Comparison of ENCODE assay signal across 8 mouse cellular contexts in genomic region chr5:140750925-140751324, GRCm38 (mm10). TPM values are rescaled to one million over a fixed set of nuclear protein-coding genes. Genes with fewer than 3 reads are reported as not detected.
DNase-seq lines count a peak whose midpoint lies in the region; ATAC-seq and TF ChIP-seq lines count a peak whose summit lies in the region.

No protein-coding gene starts in this region.

- peaks cover 7% of the 10 kb centered on the region for H3K4me1 ChIP-seq in heart, adult 2 months (ENCODE audit: control insufficient read depth, insufficient read depth, low read length)
- H3K4me1 ChIP-seq in heart, embryonic 12.5 days (replicated peaks): peaks cover 8% of the 10 kb centered on the region
- H3K4me1 ChIP-seq in hindbrain, embryonic 10.5 days (replicated peaks): peaks cover 23% of the 10 kb centered on the region

- no peak for ATAC-seq in heart, embryonic 12.5 days (ENCODE audit: insufficient number of reproducible peaks, low FRiP score)

- intact Hi-C loops in heart, adult 2 months (cut with DNase I): no loop called here
- intact Hi-C loops in heart, postnatal 36 days (cut with DNase I): no loop called here

- H3K36me3 ChIP-seq in heart, adult 2 months (ENCODE audit: control insufficient read depth, insufficient read depth, low read length): no peaks in the 10 kb centered on the region
- no peaks in the 10 kb centered on the region for H3K36me3 ChIP-seq in heart, embryonic 12.5 days
- H3K36me3 ChIP-seq in hindbrain, embryonic 10.5 days: peaks cover 11% of the 10 kb centered on the region; the same call in 1 of the 2 replicates

- H3K9me3 ChIP-seq in heart, embryonic 12.5 days (replicated peaks): peaks cover 12% of the 10 kb centered on the region
- peaks cover 8% of the 10 kb centered on the region for H3K9me3 ChIP-seq in hindbrain, embryonic 10.5 days

- peak; percentile 72 for TF ChIP-seq CTCF in heart, adult 2 months (IDR thresholded peaks at IDR 0.05)

- no peak for TF ChIP-seq EP300 in heart, adult 2 months (IDR thresholded peaks at IDR 0.05; ENCODE audit: insufficient read depth, low read depth, low read length)

- H3K27ac ChIP-seq in heart, adult 2 months: no peak overlapping the region
- no peak overlapping the region for H3K27ac ChIP-seq in heart, embryonic 12.5 days (ENCODE audit: poor library complexity, severe bottlenecking)
- no peak overlapping the region for H3K27ac ChIP-seq in hindbrain, embryonic 10.5 days

- H3K4me3 ChIP-seq in heart, adult 2 months: no peak overlapping the region
- H3K4me3 ChIP-seq in heart, embryonic 12.5 days: no peak overlapping the region
- no peak overlapping the region for H3K4me3 ChIP-seq in hindbrain, embryonic 10.5 days

- no peaks in the 10 kb centered on the region for H3K79me2 ChIP-seq in heart, adult 2 months (replicated peaks; ENCODE audit: control insufficient read depth, insufficient read depth, low read length)

- no peaks in the 10 kb centered on the region for H3K27me3 ChIP-seq in heart, adult 2 months (ENCODE audit: control insufficient read depth, insufficient read depth, low read length)
- no peaks in the 10 kb centered on the region for H3K27me3 ChIP-seq in heart, embryonic 12.5 days (replicated peaks)
- no peaks in the 10 kb centered on the region for H3K27me3 ChIP-seq in hindbrain, embryonic 10.5 days (ENCODE audit: insufficient read depth, poor library complexity, severe bottlenecking)

- DNase-seq in heart, adult 2 months: no peak
- DNase-seq in right cerebral cortex, adult 2 months (ENCODE audit: low spot score in 2 of 2): peak; percentile 52 to 67
- no peak for DNase-seq in right cerebral cortex, adult 18-20 months
- peak; percentile 20 for DNase-seq in c-Kit-positive CD71-positive TER-119-negative erythroid progenitor cells, embryonic 14.5 days (ENCODE audit: low read depth)
- DNase-seq in testis, postnatal 10 days (ENCODE audit: low spot score): peak; percentile 80
- no peak for DNase-seq in heart, postnatal 36 days
- no peak for DNase-seq in hindbrain, embryonic 10.5 days (ENCODE audit: low spot score)

- H3K4me2 ChIP-seq in heart, embryonic 12.5 days: no peak overlapping the region

- 8% methylated on average over 1 of the region's 2 CpGs for WGBS in heart, adult 2 months
- 3% methylated on average over 1 of the region's 2 CpGs for WGBS in heart, embryonic 12.5 days
- 4% methylated on average over 1 of the region's 2 CpGs for WGBS in hindbrain, embryonic 10.5 days

- no peak for TF ChIP-seq POLR2A in heart, adult 2 months (IDR thresholded peaks at IDR 0.05; ENCODE audit: insufficient read depth, low read depth, low read length)

- H3K9ac ChIP-seq in heart, adult 2 months (ENCODE audit: low read depth, low read length): no peak overlapping the region
- no peak overlapping the region for H3K9ac ChIP-seq in heart, embryonic 12.5 days

RNA-seq across cellular contexts. Expression of gene Amz1, which starts 27.0 kb away (rescaled TPM):
- total RNA-seq in heart, adult 2 months (2021): under 1 TPM; 0.31 to 0.48 TPM
- 0.59 and 0.98 TPM in 2 replicates for polyA plus RNA-seq in heart, adult 2 months (2012; rRNA removed)
- polyA plus RNA-seq in heart, embryonic 12.5 days (2016; fragmentation: Nextera tagmentation; extraction: Ambion mirVana): 0.40 and 0.59 TPM in 2 replicates
- under 1 TPM; 0.46 to 0.72 TPM for total RNA-seq in heart, postnatal 36 days (2021)
- 0.87 and 1.5 TPM in 2 replicates for polyA plus RNA-seq in hindbrain, embryonic 10.5 days (2016; fragmentation: Nextera tagmentation; extraction: Ambion mirVana)

RNA-seq across cellular contexts. Expression of gene Brat1, which starts 46.1 kb away (rescaled TPM):
- 1 to 10 TPM; 6.4 to 8.2 TPM for total RNA-seq in heart, adult 2 months (2021)
- polyA plus RNA-seq in heart, adult 2 months (2012; rRNA removed): 11.0 and 13.2 TPM in 2 replicates
- polyA plus RNA-seq in heart, embryonic 12.5 days (2016; fragmentation: Nextera tagmentation; extraction: Ambion mirVana): 14.6 and 15.5 TPM in 2 replicates
- total RNA-seq in heart, postnatal 36 days (2021): 10 to 100 TPM in 1 of 2 experiments, 1 to 10 TPM in 1; 8.3 to 10.4 TPM
- polyA plus RNA-seq in hindbrain, embryonic 10.5 days (2016; fragmentation: Nextera tagmentation; extraction: Ambion mirVana): 24.6 and 25.1 TPM in 2 replicates

RNA-seq across cellular contexts. Expression of gene Iqce, which starts 48.7 kb away (rescaled TPM):
- total RNA-seq in heart, adult 2 months (2021): 1 to 10 TPM; 3.7 to 7.1 TPM
- polyA plus RNA-seq in heart, adult 2 months (2012; rRNA removed): 5.8 TPM in 2 replicates
- 12.4 and 15.7 TPM in 2 replicates for polyA plus RNA-seq in heart, embryonic 12.5 days (2016; fragmentation: Nextera tagmentation; extraction: Ambion mirVana)
- total RNA-seq in heart, postnatal 36 days (2021): 1 to 10 TPM; 8.9 to 9.8 TPM
- polyA plus RNA-seq in hindbrain, embryonic 10.5 days (2016; fragmentation: Nextera tagmentation; extraction: Ambion mirVana): 24.5 and 29.1 TPM in 2 replicates

Comparison
In these comparisons a context has a peak if more than half of its experiments do, and no peak if none do; other contexts are left out.
1. DNase-seq: peak in right cerebral cortex, adult 2 months (2 of 2), c-Kit-positive CD71-positive TER-119-negative erythroid progenitor cells, embryonic 14.5 days (single experiment) and testis, postnatal 10 days (single experiment); none in heart, adult 2 months (0 of 2), right cerebral cortex, adult 18-20 months (single experiment), heart, postnatal 36 days (0 of 2) and hindbrain, embryonic 10.5 days (single experiment).